Mouse (Mus musculus) left cerebral cortex, postnatal 4 days (tissue): ENCODE measurements at regions not wholly inside any gene's neighbourhood (a gene's known extent, or its start where the extent isn't known, plus 50 kb on each side); places are given as distances from the start of the nearest gene placed in this dataset.

Experiments used
- DNase-seq: peaks from one replicate; pipeline ENCODE4 v3.0.0-alpha.2; 2022
- intact Hi-C: fragments of 180-260 bp; cut with DNase I; formaldehyde crosslinking; loops from one replicate; pipeline ENCODE4 v1.15.1; 2025

DNA sequence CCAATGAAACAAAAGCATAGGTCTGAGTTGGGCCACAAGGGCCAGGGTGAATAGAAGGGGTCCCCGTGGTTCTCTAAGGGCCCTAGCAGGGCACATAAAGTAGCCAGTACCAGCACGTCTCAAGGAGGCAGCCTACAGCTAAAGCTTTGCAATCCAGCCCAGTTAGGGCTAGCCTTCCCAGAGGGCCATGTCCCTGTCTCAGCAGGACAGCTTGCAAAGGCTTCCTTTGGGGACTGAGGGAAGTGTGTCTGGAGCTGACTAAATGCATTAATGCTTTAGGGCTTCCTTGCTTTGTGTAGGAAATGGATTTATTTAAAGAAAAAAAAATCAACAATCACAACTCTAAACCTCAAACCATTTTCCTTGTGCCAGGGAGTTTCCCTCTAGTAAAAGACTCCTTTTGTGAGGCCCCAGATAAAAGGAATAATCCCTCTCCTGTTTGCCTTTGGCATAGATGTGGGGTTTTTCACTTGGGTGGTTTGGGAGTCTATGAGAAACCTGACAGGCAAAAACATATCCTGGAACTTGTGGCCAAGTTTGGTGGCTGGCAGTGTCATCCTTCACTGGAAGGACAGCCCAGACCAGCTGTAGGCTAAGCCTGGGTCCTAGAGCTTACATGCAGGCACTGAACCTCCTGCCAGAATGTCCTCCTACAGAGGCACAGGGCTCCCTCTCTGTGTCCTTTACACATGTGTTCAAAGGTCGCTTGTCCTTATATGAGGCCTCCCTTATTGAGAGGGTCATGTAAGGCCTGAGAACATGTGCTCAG, 197.7 kb upstream of the Cxcr4 start:
- intact Hi-C loops: no loop called here
- peak; percentile 63 for DNase-seq

DNA sequence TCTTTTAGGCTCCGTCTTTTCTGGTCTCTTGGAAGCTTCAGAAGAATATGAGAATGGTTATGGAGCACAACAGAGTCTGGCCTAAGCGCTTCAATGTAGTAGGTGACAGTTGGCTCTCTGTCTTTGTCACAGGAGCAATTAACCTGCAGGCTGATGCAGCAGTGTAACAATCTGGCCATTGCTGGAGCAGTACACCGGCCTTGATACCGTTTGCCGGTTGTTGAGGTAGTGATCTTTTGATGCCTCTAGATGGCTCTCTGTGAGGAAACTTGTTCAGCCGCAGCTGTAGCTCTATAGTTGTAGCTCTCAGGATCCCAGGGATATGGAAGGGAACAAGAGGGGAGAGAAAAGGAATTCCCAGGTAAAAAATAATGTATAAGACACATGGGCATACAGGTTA, 196.1 kb upstream of the Cxcr4 start:
- DNase-seq: no peak
- intact Hi-C loops: no loop called here

GRCm38 (mm10) chr1:128786941-128787569, 195.0 kb upstream of the Cxcr4 start:
- peak; percentile 69 for DNase-seq
- intact Hi-C loops: no loop called here

DNA sequence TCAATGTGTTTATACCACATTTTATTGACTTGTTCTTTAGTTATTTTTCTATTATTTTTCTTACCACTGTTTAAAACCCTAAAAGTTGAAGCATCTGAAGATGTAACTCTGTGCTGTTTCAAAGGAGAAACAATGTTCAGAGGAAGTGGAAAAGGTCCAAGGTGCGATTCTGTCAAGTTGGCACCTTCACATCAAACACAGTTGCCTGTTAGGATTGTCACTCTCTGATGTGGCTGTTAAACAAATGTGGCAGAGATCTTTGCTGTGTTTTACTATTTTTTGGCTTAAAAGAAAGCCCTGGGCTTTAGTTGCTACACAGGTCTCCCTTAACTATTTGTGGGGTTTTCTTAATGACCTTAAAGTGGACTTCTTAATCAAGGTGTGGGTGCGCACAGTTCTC, 190.2 kb upstream of the Cxcr4 start:
- no peak for DNase-seq
- intact Hi-C loops: no loop called here

GRCm38 (mm10) chr1:128781871-128782270, 189.8 kb upstream of the Cxcr4 start:
- intact Hi-C loops: no loop called here
- DNase-seq: no peak

DNA sequence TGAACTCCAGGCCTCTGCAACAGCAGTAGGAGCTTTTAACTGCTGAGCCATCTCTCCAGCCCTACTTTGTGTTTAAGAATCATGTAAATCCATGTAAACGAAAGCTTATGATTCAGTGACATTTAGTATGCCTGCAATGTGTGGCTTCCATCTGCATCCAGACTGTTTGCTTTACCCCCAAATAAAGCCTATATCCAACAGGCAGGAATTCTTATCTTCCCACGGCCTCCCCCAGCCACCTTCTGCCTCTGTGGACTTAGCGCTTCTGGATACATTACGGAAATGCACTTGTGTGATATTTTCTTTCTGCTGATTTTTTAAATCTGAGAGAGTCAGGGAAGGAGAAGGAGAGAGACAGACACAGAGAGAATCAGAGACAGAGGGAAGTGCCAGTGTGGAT, 189.2 kb upstream of the Cxcr4 start:
- DNase-seq: no peak
- intact Hi-C loops: no loop called here

DNA sequence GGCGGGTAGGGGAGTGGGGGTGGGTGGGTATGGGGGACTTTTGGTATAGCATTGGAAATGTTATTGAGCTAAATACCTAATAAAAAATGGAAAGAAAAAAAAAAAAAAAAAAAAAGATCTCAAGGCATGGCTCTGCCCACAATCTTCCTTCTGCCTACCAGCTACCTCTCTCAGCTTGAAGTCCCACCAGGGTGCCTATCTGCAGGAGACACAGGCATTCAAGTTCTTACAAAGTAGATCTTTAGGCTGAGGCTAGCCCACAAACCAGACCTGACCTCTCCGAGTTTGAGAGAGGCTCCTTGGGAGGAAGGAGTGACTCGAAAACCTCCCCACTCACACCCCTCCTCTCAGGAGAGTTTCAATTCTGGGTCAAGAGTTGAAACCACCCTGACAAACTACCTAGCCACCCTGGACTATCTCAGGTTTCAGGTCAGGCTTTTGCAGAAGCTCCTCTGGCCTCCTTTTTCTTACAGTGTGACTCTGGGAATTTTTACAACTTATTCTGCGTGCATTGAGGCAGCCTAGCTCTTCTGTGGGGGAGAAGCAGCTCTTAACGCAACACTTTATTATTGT, 187.6 kb upstream of the Cxcr4 start:
- DNase-seq: no peak
- intact Hi-C loops: no loop called here

GRCm38 (mm10) chr1:128772440-128772839, 180.3 kb upstream of the Cxcr4 start:
- no peak for DNase-seq
- intact Hi-C loops: no loop called here

- DNase-seq: no peak
- intact Hi-C loops: no loop called here
Observed at GRCm38 (mm10) chr1:128770786-128771185, 178.7 kb upstream of the Cxcr4 start.

GRCm38 (mm10) chr1:128767991-128768390, 175.9 kb upstream of the Cxcr4 start:
- intact Hi-C loops: no loop called here

GRCm38 (mm10) chr1:128767415-128767814, 175.3 kb upstream of the Cxcr4 start:
- no peak for DNase-seq

More at GRCm38 (mm10) chr1:128767991-128768390, 175.9 kb upstream of the Cxcr4 start:
- DNase-seq: no peak

GRCm38 (mm10) chr1:128766894-128767268, 174.8 kb upstream of the Cxcr4 start:
- DNase-seq: no peak
- intact Hi-C loops: no loop called here

More at GRCm38 (mm10) chr1:128767415-128767814, 175.3 kb upstream of the Cxcr4 start:
- intact Hi-C loops: no loop called here

GRCm38 (mm10) chr1:128766193-128766893, 174.2 kb upstream of the Cxcr4 start:
- intact Hi-C loops: no loop called here
- DNase-seq: no peak

DNA sequence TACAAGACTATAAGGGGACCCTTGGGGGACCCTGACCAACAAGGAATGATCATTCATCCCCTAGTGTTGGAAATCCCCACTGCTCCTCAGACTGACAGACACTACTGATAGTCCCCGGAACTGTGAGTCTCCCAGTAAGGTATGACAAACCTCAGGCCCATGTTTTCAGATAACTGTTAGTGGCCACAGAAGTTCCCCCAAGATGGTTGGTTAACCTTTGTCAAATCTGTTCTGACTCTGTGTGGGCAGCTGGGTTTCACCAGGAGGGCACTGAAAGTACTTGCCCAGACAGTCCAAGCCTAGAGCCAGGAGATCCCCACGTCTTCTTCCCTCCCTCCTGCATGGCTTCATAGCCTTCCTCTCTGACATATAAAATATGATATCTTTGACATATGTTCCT, 173.5 kb upstream of the Cxcr4 start:
- intact Hi-C loops: no loop called here
- DNase-seq: no peak

GRCm38 (mm10) chr1:128765142-128765541, 173.0 kb upstream of the Cxcr4 start:
- DNase-seq: no peak
- intact Hi-C loops: no loop called here

DNA sequence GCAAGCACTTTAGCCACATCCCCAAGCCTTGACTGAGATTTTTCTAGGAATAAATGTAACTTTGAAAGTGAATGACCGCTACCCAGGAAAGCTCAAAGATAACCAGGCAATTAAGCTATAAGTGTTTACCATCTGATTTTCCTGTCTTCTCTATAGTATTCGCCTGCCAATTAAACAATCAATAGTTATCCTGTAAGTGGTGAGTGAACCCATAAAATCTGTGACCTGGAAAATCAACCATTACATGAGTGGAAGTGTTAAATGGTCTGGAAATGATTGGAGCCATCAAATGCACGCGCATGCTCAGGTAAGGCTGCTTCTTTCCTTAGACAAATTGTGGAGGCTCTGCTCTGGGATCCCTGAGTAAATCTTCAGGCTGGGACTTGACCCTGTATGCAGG, 170.8 kb upstream of the Cxcr4 start:
- DNase-seq: no peak
- intact Hi-C loops: no loop called here

- DNase-seq: no peak
- intact Hi-C loops: no loop called here
Observed at GRCm38 (mm10) chr1:128762076-128762475, 170.0 kb upstream of the Cxcr4 start.

GRCm38 (mm10) chr1:128758802-128759481, 166.8 kb upstream of the Cxcr4 start:
- intact Hi-C loops: no loop called here
- no peak for DNase-seq

- intact Hi-C loops: no loop called here
- no peak for DNase-seq
Observed at GRCm38 (mm10) chr1:128758294-128758801, 166.3 kb upstream of the Cxcr4 start.

- intact Hi-C loops: no loop called here
- no peak for DNase-seq
Observed at GRCm38 (mm10) chr1:128753427-128754012, 161.4 kb upstream of the Cxcr4 start.
